Mouse (Mus musculus) kidney, embryonic 15.5 days (tissue): ENCODE measurements around the gene Pacrg. TPM values are rescaled to one million over a fixed set of nuclear protein-coding genes. Genes with fewer than 3 reads are reported as not detected.

Experiments used
- ATAC-seq: fragments of 200-750 bp; cut with Nextera tagmentation; replicated peaks from 2 replicates; pipeline ENCODE4 v1.8.0; 2017; ENCODE audit warnings: moderate TSS enrichment; ENCODE audit not compliant: low FRiP score
- H3K27ac ChIP-seq: fragments of 300-500 bp; sonication (generic); 2 replicates; pipeline ENCODE4 v1.5.1; 2015; ENCODE audit warnings: mild to moderate bottlenecking, inconsistent platforms
- H3K27me3 ChIP-seq: fragments of 300-500 bp; sonication (generic); 2 replicates; pipeline ENCODE4 v1.6.1; 2015; ENCODE audit warnings: inconsistent platforms
- H3K36me3 ChIP-seq: fragments of 300-500 bp; sonication (generic); 2 replicates; pipeline ENCODE4 v1.6.1; 2015; ENCODE audit warnings: inconsistent platforms
- H3K4me1 ChIP-seq: fragments of 300-500 bp; sonication (generic); 2 replicates; pipeline ENCODE4 v1.6.1; 2015; ENCODE audit warnings: inconsistent platforms
- H3K4me2 ChIP-seq: fragments of 300-500 bp; sonication (generic); 2 replicates; pipeline ENCODE4 v1.6.1; 2015; ENCODE audit warnings: moderate library complexity, mild to moderate bottlenecking, inconsistent platforms
- H3K4me3 ChIP-seq: fragments of 300-500 bp; sonication (generic); replicated peaks from 2 replicates; pipeline ENCODE4 v1.5.1; 2015; ENCODE audit warnings: mild to moderate bottlenecking, inconsistent platforms
- H3K9ac ChIP-seq: fragments of 300-500 bp; sonication (generic); 2 replicates; pipeline ENCODE4 v1.6.1; 2015; ENCODE audit warnings: mild to moderate bottlenecking, inconsistent platforms
- H3K9me3 ChIP-seq: fragments of 300-500 bp; sonication (generic); replicated peaks from 2 replicates; pipeline ENCODE4 v1.6.1; 2016; ENCODE audit warnings: inconsistent platforms
- WGBS: fragments of 180-500 bp; shearing (Covaris S2); methylation state at CpG from one replicate; pipeline ENCODE4 v1.1.7; 2015; ENCODE audit warnings: mixed read lengths; 5-methylcytosine and 5-hydroxymethylcytosine counted together
- polyA plus RNA-seq: library from polyadenylated mRNA; unstranded; fragments of >200 nt; fragmentation: Nextera tagmentation; extraction: Ambion mirVana; gene quantifications from 2 replicates; pipeline ENCODE4 v1.2.1, GENCODE M21; 2015

The Pacrg gene
- polyA plus RNA-seq, 1 experiment from 2014 or later, result 3.6 TPM

DNA sequence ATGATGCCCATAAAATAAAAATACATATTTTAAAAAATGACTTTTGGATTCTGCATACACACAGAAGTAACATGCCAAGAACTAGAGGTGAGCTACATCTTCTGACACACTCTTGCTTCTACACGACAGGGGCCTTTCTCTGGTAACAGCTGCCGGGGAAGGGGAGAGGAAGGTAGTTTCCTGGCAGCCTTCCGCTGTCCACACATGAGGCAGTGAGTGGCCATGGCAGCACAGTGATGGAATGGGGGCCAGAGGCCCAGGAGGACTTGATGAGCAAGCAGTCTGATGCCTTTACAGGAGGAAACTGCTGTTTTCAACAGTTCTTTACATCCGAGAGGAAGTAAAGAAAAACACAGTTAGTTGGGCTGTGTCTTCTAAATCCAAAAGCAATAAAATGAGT lies 409.3 kb downstream of the Pacrg start:
- Histone ChIP-seq H3K9me3 (no peaks in the 10 kb centered on the region), H3K27me3 (no peaks in the 10 kb centered on the region), H3K36me3 (no peaks in the 10 kb centered on the region), H3K4me1 (no peaks in the 10 kb centered on the region), H3K4me3 (no peak overlapping the region), H3K9ac (no peak overlapping the region), H3K4me2 (no peak overlapping the region), H3K27ac (no peak overlapping the region)
- WGBS, result 68% methylated on average over 4 of the region's 4 CpGs
- ATAC-seq, result no peak

- no peak for ATAC-seq
These were observed 410.7 kb downstream of the Pacrg start for GRCm38 (mm10) chr17:10429406-10429805.

DNA sequence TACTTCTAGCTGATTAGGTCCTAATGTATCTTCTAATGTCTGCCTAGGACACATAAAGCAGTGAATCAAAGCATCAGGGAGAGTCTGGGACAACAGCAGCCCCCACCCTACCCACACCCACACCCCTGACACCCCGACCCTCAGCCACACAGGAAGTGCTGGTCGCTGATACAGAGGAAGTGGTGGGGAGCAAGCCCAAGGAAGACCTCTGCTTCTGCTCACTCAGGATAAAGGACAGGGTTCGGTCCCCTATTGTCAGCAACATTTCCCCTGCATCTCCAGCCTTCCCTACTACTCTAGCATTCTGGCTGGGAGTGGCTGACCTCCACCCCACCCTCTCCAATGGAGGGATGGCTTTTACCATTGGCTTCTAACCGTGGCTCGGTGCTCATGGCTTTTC lies 414.8 kb downstream of the Pacrg start:
- H3K36me3 ChIP-seq, result no peaks in the 10 kb centered on the region
- H3K4me2 ChIP-seq, result no peak overlapping the region
- H3K9me3 ChIP-seq, result no peaks in the 10 kb centered on the region
- no peak overlapping the region for H3K4me3 ChIP-seq
- H3K4me1 ChIP-seq, result no peaks in the 10 kb centered on the region
- no peak overlapping the region for H3K27ac ChIP-seq
- WGBS, result 65% methylated on average over 5 of the region's 5 CpGs
- ATAC-seq, result no peak
- no peaks in the 10 kb centered on the region for H3K27me3 ChIP-seq
- no peak overlapping the region for H3K9ac ChIP-seq

More at GRCm38 (mm10) chr17:10429406-10429805, 410.7 kb downstream of the Pacrg start:
- H3K4me3 ChIP-seq, result no peak overlapping the region
- no peaks in the 10 kb centered on the region for H3K27me3 ChIP-seq
- H3K9me3 ChIP-seq, result no peaks in the 10 kb centered on the region
- no peaks in the 10 kb centered on the region for H3K36me3 ChIP-seq
- H3K4me2 ChIP-seq, result no peak overlapping the region
- H3K4me1 ChIP-seq, result no peaks in the 10 kb centered on the region
- no peak overlapping the region for H3K9ac ChIP-seq
- no peak overlapping the region for H3K27ac ChIP-seq
- WGBS, result 85% methylated on average over 11 of the region's 11 CpGs

DNA sequence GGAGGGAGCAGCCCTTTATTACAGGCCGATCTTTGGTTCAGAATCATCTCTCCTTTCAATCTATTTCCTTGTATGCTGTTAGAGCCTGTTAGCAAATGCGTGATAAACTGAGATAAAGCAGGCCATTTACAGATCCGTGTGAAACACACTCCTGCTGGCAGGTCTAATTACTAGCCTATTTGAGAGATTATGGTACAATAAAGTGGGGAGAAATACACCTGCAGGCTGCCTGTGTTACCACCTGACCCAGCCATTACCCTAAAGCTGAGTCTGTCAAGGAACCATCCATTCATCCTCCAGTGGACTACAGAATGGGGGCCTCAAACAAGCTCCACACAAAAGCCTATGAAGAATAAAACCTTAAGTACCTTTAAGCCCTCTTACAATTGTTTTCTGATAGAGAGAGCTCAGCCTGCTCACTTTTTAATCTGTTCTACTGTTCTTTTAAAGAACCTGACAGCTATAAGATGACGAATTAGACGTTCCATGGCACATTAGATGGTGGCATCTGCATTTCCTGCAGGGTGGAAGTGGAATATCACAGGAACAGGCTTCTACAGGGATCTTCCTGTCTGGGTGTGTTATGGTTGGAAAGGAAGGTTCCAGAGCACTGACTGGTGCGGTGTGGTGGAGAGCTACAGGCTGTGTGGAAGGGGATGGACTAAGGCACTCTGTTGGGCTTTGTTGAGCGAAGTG lies 422.4 kb downstream of the Pacrg start:
- no peak for ATAC-seq
- Histone ChIP-seq H3K27me3 (no peaks in the 10 kb centered on the region), H3K4me1 (peaks cover 5% of the 10 kb centered on the region; the same call in 1 of the 2 replicates), H3K9me3 (no peaks in the 10 kb centered on the region), H3K9ac (no peak overlapping the region), H3K27ac (no peak overlapping the region), H3K36me3 (no peaks in the 10 kb centered on the region), H3K4me3 (no peak overlapping the region), H3K4me2 (no peak overlapping the region)
- WGBS, result 64% methylated on average over 7 of the region's 7 CpGs

DNA sequence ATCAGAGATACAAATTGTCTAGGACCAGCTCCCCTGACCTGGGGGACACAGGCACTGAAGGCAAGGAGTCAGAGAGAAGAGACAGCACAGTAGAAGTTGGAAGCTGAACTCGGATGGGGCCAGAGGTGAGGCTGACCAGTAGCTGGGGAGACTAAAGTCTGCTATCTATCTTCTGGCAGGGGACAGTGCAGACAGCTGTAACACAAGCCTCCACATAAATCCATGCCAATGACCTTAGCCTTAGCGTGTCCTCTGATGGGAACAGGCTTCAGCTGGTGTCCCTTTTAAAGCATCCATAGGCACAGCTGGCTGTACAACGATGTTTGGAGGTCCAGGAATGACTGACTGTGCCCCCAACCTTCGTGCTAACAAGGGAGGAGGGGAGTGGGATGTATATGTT lies 423.1 kb downstream of the Pacrg start:
- H3K4me3 ChIP-seq, result no peak overlapping the region
- peak; percentile 60; the same call in 1 of the 2 replicates for ATAC-seq
- no peak overlapping the region for H3K27ac ChIP-seq
- 19% methylated on average over 4 of the region's 4 CpGs for WGBS
- no peaks in the 10 kb centered on the region for H3K9me3 ChIP-seq
- 0 out of 2 replicates have a peak, but pooled peaks cover 4% of the 10 kb centered on the region for H3K27me3 ChIP-seq
- no peak overlapping the region for H3K4me2 ChIP-seq
- H3K9ac ChIP-seq, result no peak overlapping the region
- H3K4me1 ChIP-seq, result peaks cover 5% of the 10 kb centered on the region; the same call in 1 of the 2 replicates
- no peaks in the 10 kb centered on the region for H3K36me3 ChIP-seq

- no peak overlapping the region for H3K9ac ChIP-seq
- 91% methylated on average over 4 of the region's 4 CpGs for WGBS
- H3K27ac ChIP-seq, result no peak overlapping the region
- no peak overlapping the region for H3K4me2 ChIP-seq
- H3K4me1 ChIP-seq, result peaks cover 5% of the 10 kb centered on the region; the same call in 1 of the 2 replicates
- H3K4me3 ChIP-seq, result no peak overlapping the region
- no peaks in the 10 kb centered on the region for H3K36me3 ChIP-seq
- no peak for ATAC-seq
- no peaks in the 10 kb centered on the region for H3K9me3 ChIP-seq
- 0 out of 2 replicates have a peak, but pooled peaks cover 5% of the 10 kb centered on the region for H3K27me3 ChIP-seq
These were observed 424.0 kb downstream of the Pacrg start for GRCm38 (mm10) chr17:10416101-10416500.

GRCm38 (mm10) chr17:10414383-10414782 lies 425.7 kb downstream of the Pacrg start:
- H3K36me3 ChIP-seq, result no peaks in the 10 kb centered on the region
- no peak for ATAC-seq
- H3K4me3 ChIP-seq, result no peak overlapping the region
- H3K27me3 ChIP-seq, result 0 out of 2 replicates have a peak, but pooled peaks cover 5% of the 10 kb centered on the region
- H3K4me2 ChIP-seq, result no peak overlapping the region
- H3K9me3 ChIP-seq, result no peaks in the 10 kb centered on the region
- 80% methylated on average over 4 of the region's 4 CpGs for WGBS
- peaks cover 5% of the 10 kb centered on the region; the same call in 1 of the 2 replicates for H3K4me1 ChIP-seq
- no peak overlapping the region for H3K27ac ChIP-seq
- no peak overlapping the region for H3K9ac ChIP-seq

DNA sequence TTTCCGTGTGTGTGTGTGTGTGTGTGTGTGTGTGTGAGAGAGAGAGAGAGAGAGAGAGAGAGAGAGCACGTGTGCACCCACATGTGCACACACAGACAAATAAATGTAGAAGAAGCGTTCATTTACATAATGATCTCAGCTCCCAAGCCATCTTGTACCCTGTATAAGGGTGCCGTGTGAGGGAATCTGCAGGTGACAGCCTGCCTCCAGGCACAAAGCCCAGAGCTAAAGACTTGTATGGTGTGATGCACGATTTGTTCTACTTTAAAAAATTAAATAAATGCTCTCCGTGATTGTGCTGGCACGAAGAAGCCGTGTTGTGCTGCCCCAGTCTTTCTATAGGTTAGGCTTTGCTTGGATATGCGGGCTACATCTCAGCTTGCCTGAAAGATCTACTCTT lies 426.2 kb downstream of the Pacrg start:
- peaks cover 5% of the 10 kb centered on the region; the same call in 1 of the 2 replicates for H3K4me1 ChIP-seq
- H3K9ac ChIP-seq, result no peak overlapping the region
- no peaks in the 10 kb centered on the region for H3K36me3 ChIP-seq
- H3K4me2 ChIP-seq, result no peak overlapping the region
- no peak overlapping the region for H3K27ac ChIP-seq
- no peak for ATAC-seq
- H3K9me3 ChIP-seq, result no peaks in the 10 kb centered on the region
- no peak overlapping the region for H3K4me3 ChIP-seq
- H3K27me3 ChIP-seq, result 0 out of 2 replicates have a peak, but pooled peaks cover 5% of the 10 kb centered on the region
- WGBS, result 89% methylated on average over 9 of the region's 9 CpGs

DNA sequence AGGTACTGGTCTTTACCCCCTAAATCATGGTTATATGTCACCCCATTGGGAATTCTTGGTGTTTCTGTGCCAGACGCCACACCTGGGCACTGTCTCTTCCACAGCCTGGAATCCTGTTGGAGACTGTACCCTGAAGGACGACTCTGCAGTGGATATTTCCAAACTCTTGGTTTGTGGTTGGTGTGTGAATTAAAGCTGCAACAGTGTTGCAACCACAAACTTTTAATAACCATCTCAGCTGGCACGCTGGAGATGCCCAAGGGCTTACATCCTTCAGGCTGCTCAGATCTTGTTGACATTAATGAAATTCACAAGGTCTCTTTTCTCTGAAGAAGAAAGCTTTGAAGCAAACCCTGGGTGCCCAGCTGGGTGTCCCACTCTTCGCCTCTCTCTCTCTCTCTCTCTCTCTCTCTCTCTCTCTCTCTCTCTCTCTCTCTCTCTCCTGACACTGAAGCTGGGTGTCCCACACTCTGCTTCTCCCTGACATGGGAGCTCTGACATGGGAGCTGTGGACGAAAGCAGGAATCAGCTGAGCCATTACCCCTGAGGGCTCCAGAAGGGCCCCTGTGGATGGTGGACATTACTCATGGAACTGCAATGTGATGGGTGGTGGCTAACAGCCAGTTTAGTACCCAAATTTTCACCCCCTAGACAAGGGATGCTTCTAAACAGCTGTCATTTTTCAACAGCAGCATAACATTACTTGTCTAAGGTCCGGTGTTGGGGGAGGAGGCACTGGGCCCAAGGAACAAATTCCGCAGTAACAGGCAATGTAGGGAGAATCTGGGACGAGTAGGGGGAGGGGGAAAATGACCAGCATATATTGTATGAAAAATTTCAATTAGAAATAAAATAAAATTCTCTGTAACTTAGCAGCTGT lies 429.3 kb downstream of the Pacrg start:
- H3K9me3 ChIP-seq, result no peaks in the 10 kb centered on the region
- ATAC-seq, result no peak
- 0 out of 2 replicates have a peak, but pooled peaks cover 7% of the 10 kb centered on the region for H3K27me3 ChIP-seq
- WGBS, result 66% methylated on average over 8 of the region's 8 CpGs
- no peak overlapping the region for H3K27ac ChIP-seq
- no peak overlapping the region for H3K9ac ChIP-seq
- no peaks in the 10 kb centered on the region for H3K4me1 ChIP-seq
- no peak overlapping the region for H3K4me3 ChIP-seq
- no peaks in the 10 kb centered on the region for H3K36me3 ChIP-seq
- H3K4me2 ChIP-seq, result no peak overlapping the region

GRCm38 (mm10) chr17:10408681-10409081 lies 431.4 kb downstream of the Pacrg start:
- Histone ChIP-seq H3K27ac (no peak overlapping the region), H3K9ac (no peak overlapping the region), H3K36me3 (no peaks in the 10 kb centered on the region), H3K4me1 (no peaks in the 10 kb centered on the region), H3K27me3 (peaks cover 11% of the 10 kb centered on the region; the same call in 1 of the 2 replicates), H3K9me3 (no peaks in the 10 kb centered on the region), H3K4me2 (no peak overlapping the region), H3K4me3 (no peak overlapping the region)
- ATAC-seq, result no peak
- WGBS, result 47% methylated on average over 4 of the region's 4 CpGs

- H3K9me3 ChIP-seq, result no peaks in the 10 kb centered on the region
- no peak overlapping the region for H3K9ac ChIP-seq
- no peak overlapping the region for H3K4me3 ChIP-seq
- peaks cover 8% of the 10 kb centered on the region; the same call in 1 of the 2 replicates for H3K27me3 ChIP-seq
- WGBS, result 61% methylated on average over 7 of the region's 7 CpGs
- H3K36me3 ChIP-seq, result no peaks in the 10 kb centered on the region
- no peak overlapping the region for H3K27ac ChIP-seq
- H3K4me1 ChIP-seq, result no peaks in the 10 kb centered on the region
- no peak for ATAC-seq
- H3K4me2 ChIP-seq, result no peak overlapping the region
These were observed 432.9 kb downstream of the Pacrg start for GRCm38 (mm10) chr17:10407031-10407722.
